Mouse (Mus musculus): Measurements from ENCODE around the gene Trio.

GRCm38 (mm10) chr15:27826048-27826637 lies 199.5 kb downstream of the Trio start:
- TF ChIP-seq GATA1 (IDR thresholded peaks at IDR 0.05; ENCODE audit: low read length) (no peak), TAL1 (IDR thresholded peaks at IDR 0.05; ENCODE audit: low read length) (no peak)
